Mouse (Mus musculus): ENCODE data around the gene Ccdc146. TPM values are rescaled to one million over a fixed set of nuclear protein-coding genes. Genes with fewer than 3 reads are reported as not detected.
A peak's percentile ranks its signal among the peaks of the same experiment; 100 is the strongest.

Ccdc146 gene
- total RNA-seq, 2 experiments from 2014 or later, result 0.50 to 0.95 TPM

DNA sequence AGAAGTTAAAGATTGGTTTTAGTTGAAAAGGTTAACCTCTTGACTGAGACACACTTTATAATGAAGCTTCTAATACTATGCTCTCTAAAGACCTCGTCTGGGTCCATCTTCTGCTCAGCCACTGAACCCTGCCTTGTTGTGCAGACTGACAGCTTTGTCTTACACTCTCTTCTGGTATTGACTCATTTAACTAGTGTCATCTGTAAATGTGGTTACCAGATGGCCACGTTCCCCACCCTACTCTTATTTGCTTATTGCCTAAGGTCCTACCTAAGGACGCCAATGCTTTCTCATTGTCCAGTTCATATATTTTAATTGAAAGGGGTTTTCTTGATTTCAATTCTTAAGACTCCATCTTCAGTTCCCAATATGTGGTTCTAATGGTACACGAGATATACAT lies 35.6 kb downstream of the Ccdc146 start:
- DNase-seq, result no peak
- intact Hi-C loops (cut with DNase I), result no loop called here

DNA sequence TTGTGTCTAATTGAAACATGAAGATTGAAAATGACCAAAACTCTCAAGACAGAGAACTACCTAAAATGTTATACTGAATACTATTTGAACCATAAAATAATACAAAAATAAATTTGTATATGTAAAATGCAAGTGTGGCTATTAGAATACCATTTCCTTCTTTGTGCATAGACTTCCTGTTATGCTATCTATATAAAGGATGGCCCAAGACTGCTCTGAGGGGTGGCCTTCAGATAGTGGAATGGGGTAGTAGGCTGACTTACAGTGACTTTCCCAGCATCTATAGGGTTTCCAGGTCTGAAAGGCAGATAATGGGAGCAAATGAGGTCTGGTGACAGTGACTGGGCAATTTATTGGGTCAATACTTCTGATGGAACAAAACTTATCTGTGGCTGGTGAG lies 37.1 kb downstream of the Ccdc146 start:
- no peak for DNase-seq
- intact Hi-C loops (cut with DNase I), result no loop called here

DNA sequence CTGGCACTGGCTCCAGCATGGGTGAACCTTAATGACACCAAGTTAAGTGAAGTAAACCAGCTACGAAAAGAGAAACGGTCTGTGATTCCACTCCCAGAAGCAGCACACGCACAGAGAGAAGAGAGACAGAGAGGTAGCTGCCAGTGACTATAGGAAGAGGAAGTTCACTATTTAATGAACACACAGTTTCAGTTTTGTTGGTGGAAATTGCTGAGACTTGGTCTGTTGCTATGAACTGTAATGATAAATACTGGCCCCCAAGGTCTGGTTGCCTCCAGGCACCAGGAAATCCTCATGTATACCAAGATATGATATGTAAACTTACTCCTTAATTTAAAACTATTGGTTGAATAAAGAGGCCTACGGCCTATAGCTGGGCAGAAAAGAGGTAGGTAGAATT lies 38.0 kb downstream of the Ccdc146 start:
- intact Hi-C loops (cut with DNase I), result no loop called here
- no peak for DNase-seq

DNA sequence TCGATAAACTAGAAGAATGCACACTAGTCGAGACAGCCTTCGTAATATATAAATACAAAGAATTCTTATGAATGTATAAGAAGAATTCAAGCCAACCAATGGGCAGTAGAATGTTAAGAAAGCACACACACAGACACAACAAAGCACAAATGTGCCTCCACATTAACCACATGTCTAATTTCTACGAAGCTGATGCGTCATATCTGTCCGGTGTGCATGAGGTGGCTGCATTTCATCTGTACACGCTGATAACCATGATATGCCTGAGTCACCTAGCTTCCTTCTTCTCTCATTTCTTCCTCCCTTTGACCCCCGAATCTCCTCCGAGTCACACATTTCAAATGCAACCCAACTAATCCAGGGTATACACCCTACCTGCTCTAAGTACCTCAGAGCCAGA lies 39.5 kb downstream of the Ccdc146 start:
- intact Hi-C loops (cut with DNase I), result no loop called here
- no peak for DNase-seq

DNA sequence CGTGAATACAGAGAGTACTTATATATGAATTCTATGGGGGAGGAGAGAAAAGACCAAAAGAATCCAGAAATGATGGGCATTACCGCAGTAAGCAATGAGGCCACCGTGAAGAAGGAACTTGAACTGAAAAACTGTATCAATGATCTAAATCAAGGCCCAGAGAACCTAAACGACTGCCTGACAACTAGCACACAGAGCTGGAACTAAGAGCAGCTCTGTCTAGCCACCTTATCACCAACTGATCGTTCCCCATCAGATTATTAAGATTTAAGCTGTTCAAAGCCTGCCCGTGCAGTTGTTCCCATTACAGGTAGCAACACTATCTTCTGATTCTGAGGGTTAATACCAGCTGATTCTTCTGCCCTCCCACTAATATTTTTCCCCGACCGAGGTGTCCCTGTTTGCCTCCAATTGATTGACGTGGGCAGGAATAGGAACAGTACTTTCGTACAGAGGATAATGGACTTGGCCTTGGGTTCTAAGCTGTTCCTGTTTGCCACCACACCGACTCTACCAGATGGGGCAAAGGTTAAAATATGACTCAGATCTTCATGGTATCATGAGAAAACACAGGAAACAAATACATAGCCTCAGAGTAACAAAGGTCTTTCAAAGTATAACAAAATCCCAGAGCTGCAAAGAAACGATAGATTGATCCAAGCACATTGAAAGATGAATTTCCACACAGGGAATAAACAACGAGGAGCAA lies 40.1 kb downstream of the Ccdc146 start:
- intact Hi-C loops (cut with DNase I), result no loop called here

DNA sequence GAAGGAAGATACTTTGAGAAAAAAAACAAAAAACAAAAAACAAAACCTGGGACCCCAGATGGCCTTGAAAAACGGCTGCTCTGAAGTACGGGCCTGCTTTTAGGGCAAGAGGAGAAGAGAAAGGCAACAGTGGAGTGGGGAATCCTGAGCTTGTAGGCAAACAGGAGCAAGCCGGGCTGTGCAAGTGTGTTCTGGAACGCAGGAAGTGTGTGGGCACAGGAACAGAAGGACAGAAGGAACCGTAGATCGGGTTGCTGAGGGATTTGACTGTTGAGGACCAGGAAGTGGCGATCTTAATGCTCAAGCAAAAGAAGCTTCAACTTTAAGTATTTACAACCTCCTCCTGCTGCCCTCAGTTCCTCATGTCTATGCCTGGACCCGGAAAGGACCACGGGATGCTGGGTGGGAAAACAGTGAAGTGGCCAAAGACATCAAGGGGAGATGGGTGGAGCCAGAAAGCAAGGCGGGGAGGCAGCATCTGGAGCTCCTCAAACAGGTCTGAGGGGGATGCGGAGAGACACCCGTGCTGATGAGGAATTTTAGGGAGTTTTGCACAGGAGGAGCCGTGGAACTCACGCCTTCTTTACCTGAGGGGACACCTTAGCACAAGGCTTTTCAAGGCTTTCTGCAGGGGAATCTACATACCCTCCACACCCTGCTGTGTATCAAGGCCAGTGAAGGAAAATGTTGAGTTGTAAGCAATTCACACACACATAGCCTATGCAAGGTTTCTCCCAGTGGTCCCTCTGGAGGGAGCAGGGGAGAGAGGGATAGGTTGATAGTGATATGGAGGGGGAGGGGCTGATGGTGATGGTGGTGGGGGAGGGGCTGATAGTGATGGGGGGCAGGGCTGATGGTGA lies 40.9 kb downstream of the Ccdc146 start:
- DNase-seq, result no peak
- intact Hi-C loops (cut with DNase I), result no loop called here

More for the DNA sequence above, 40.1 kb downstream of the Ccdc146 start:
- DNase-seq, result no peak

DNA sequence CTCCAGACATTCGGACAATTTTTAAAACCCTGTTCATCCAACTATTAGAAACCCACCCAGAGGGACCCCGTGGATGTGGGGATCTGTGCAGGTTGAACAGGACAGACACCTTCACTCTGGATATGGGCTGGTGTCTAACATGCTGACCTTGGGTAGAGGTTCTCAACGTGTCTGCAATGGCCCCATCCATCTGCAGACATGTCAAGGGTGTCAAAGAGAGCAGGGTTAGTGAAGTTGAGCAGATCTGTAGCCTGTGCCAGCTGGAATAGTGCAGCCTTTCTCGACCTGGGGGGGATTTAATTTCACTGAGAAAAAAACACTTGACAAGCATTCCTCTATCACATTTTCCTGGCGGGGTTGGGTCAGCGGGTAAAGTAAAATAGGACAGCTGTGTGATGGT lies 41.8 kb downstream of the Ccdc146 start:
- intact Hi-C loops (cut with DNase I), result no loop called here
- DNase-seq, result no peak

DNA sequence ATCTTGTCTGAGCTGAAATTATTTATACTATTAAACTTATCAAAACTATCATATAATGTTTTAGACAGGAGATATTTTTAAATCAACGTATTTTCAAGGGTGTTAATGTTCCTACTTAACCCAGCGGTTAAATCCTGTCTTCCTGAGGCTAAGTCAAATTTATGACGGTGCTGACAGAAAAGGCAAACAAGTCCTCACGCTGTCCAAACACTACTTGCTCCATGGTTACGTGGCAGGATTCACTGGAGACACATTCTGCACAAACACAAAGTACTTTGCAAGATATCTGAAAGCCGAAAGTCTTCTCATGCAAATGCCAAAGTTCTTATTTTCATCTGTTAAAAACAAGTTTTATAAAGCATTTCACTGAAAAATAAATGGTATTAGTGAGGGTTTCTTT lies 42.5 kb downstream of the Ccdc146 start:
- DNase-seq, result no peak
- intact Hi-C loops (cut with DNase I), result no loop called here

DNA sequence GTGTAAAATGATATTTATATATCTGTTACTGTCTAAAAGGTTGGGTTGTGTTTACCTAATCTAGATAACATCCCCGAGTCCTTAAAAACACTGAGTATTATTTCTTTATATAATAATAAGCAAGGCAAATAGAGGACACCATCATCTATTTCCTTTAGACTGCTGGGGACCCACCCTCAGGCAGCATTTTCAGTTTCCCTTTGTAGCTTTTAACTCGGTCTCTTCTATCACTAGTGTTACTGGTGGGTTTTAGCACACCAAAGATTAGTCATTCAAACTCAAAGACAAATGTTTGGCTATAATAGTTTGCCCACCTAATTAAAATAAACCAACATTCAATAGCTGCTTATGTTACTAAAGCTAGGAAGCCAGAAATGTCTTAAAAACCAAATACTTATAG lies 46.1 kb downstream of the Ccdc146 start:
- intact Hi-C loops (cut with DNase I), result no loop called here
- no peak for DNase-seq

DNA sequence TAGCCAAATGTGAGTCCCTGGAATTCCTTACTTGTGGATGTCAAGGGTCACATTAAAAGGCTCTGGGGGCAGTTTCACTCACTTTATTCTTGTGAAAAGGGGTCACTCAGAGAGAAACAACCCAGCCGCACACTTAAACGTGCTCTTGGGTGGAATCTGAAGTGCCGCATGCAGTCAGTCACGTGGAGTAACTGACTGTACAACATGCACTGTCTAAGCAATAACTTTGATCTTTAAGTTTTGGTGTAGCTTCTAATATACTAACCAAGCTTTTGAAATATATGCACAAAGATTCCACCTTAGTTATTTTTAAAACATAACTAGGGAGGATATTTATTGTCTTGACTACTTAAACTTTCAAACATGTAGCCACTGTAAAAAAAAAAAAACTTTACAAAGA lies 47.5 kb downstream of the Ccdc146 start:
- intact Hi-C loops (cut with DNase I), result no loop called here
- no peak for DNase-seq

DNA sequence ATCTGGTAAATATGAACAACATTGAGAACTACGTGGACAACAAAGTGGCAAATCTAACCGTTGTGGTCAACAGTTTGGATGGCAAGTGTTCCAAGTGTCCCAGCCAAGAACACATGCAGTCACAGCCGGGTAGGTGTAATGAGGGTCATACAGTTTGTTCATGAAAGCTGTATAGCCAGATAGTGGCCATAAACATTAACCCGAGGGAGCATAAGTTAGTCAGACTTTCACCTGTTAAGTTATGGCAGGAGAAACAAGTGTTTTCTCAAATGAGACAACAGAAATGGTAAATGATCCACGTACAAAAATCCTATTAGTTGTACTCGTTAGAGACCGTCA lies 51.3 kb downstream of the Ccdc146 start:
- no peak for DNase-seq
- intact Hi-C loops (cut with DNase I), result no loop called here

DNA sequence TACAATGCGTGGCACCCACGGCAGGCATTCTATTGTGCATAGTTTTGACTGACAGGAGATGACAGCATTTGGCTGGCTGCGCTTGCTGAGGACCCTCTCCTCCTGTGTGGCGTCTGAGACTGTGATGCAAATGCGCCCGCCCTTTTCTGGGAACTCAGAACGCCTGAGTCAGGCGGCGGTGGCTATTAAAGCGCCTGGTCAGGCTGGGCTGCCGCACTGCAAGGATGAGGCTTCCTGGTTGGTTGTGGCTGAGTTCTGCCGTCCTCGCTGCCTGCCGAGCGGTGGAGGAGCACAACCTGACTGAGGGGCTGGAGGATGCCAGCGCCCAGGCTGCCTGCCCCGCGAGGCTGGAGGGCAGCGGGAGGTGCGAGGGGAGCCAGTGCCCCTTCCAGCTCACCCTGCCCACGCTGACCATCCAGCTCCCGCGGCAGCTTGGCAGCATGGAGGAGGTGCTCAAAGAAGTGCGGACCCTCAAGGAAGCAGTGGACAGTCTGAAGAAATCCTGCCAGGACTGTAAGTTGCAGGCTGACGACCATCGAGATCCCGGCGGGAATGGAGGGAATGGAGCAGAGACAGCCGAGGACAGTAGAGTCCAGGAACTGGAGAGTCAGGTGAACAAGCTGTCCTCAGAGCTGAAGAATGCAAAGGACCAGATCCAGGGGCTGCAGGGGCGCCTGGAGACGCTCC lies 51.8 kb downstream of the Ccdc146 start, which contains the start of gene Fgl2:
Gene Fgl2, plus strand, starts transcription at position 150 of the 687 bp plus-strand sequence.
- intact Hi-C loops (cut with DNase I), result no loop called here
- peak; percentile 76 for DNase-seq

DNA sequence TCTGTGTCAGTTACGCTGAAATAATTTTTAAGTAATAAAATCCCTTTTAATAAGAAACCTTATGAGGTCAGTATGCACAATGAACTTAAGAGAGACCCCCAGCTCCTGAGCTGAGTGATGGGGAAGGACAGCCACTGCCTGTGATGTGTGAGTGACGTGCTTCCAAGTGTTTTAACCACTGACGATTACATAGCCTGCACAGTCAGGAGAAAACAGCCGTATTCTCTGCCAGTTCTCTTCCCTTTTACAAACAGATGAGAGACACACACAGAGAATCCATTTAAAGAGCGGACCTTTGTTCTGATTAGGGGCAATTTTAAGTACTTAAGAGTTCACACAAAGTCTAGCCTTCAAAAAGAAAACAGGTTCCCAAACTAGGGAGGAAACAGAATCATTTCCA lies 52.6 kb downstream of the Ccdc146 start:
- no peak for DNase-seq
- intact Hi-C loops (cut with DNase I), result no loop called here

DNA sequence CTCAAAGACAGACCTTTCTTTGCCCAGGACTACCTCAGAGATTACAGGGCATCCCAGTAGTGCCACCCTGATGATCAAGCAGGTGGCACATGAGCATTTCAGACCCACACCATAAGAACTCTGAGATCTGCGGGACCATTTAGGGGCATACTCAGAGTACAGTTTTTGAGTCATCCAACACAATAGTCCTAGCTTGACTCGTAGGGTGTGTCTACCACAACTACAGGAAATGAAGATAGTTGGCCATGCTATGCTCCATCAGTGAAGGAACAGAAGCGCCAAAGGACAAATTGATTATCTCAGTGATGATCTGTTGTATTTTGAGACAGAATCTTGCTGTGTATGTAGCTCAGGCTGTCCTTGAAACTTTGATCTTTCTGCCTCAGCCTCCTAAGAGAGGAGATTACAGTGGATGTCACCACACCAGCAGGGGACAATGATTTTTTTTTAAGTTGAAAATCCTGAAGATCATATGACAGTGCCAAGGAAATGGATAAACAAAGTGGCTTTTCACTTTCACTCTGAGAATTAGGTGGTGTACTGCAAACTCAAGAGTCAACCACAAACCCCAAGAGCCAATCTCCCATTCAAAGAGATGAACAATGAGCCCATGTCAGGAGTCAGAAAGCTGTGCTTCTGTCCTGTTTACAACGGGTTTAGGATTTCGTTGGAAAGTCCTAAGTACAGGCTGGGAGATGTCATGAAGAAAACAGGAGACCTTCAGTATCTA lies 54.1 kb downstream of the Ccdc146 start:
- intact Hi-C loops (cut with DNase I), result no loop called here

DNA sequence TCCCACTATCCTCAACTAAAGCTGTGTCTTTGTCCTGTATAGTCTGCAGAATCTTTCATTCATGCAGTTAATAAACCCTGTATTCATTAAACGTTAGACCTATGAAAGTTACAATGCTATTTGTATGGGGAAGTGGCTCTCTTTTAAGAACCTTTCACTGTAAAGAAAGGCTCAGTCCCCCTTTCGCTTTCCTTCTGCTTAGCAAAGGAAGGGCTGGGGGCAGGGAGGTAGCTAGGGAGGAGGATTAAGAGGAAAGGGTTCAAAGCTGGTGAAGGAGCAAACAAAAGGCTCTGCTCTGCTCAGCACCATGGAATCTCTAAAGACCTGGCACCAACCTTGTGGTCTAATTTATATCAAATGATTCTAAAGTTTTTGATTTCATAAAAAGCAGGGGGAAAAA lies 57.0 kb downstream of the Ccdc146 start:
- DNase-seq, result no peak
- intact Hi-C loops (cut with DNase I), result no loop called here

More for the DNA sequence above, 54.1 kb downstream of the Ccdc146 start:
- no peak for DNase-seq

DNA sequence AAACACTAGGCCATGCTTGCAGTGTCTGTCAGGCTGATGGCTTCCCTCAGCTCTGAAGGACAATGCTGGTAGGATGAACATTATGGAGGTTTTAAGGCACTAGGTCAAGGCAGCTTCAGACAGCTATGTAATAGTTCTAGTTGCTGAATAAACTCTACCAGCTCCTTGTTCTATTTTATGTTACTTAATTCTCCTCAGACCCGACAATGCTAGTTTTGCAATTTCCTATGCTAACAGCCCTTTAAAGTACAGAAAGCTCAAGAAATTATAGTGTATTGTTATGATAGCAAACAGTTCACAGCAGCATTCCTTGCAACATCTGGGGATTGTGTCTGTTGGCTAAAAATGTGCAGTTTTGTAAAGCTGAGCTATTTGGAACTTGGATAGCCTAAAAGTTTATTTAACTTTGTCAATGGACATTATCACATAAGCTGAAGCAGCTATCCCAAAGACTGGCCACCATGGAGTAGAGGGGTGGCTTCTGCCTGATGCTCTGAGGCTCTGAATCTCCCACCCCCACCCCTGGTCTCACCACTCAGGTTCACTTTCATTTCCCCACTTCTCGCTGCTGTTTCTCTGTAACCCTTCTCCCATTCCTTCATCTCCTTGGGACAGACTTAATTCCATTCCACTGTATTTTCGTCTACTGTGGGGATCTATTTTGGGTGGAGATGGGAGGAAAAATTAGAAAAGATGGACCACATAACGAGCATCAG lies 58.0 kb downstream of the Ccdc146 start:
- intact Hi-C loops (cut with DNase I), result no loop called here
- no peak for DNase-seq

DNA sequence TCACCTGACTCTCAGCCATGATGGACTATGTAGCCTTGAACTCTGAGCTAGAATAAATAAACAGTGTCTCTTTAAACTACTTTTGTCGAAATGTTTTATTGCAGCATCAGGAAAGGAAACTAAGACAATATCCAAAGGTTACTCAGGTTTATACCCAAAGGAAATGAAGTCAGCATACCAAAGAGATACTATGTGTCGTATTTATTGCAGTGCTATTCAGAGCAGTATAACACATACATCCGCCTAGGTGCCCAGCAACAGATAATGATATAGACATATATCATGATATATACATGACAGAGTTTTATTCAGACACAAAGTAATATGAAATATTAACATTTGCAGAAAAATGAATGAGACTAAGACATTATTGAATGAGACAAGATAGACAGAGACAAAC lies 61.1 kb downstream of the Ccdc146 start:
- intact Hi-C loops (cut with DNase I), result no loop called here
- no peak for DNase-seq

DNA sequence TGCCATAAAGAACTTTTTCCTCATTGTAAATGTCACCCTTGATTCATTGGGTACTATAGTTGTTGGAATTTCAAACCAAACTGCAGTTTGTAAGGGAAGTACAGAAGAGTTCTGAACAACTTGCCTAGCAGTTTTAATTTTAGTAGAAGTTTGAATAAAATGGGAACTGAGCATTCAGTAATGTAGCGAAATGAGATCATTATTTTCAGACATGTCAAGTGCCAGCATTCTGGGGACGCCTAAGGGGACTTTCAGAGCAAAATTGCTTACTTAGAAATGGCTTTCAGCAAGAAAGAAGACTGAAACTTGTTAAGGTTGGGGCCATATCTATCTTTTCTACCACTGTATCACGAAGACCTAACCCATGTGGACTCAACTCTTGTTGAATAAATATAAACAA lies 65.8 kb downstream of the Ccdc146 start:
- intact Hi-C loops (cut with DNase I), result no loop called here
- no peak for DNase-seq

DNA sequence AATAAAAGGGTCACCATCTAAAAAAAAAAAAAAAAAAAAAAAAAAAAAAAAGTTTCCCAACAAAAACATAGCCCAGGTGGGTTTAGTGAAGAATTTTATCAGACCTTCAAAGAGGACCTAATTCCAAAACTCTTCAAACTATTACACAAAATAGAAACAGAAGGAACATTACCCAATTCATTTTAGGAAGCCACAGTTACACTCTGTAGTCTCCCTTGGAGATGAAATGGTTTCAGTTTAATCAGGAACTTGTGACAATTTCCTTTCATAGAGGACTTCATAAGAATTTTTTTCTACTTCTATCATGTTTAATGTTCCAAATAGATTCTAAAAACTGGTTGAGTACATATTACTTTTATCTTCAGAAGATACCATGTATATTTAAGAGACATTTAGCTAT lies 72.8 kb downstream of the Ccdc146 start:
- DNase-seq, result no peak
- intact Hi-C loops (cut with DNase I), result no loop called here

DNA sequence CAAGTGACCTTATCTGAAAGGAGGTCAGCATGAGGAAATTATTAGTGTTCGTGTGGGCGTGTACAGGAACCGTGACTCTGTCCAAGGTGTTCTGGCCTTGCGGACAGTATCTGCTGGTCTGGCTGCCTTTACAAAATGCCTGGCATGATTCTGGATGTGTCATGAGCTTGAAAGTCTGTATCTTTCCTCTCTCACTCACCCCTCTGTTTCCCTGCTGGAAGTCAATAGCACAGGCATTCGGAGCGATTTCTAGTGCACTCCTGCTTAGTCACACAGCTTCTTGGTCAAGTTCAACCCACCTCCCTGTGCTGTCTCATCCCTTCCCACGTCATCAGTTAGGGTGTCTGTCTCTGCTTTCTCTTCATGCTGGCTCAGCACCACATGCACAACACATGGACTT lies 76.1 kb downstream of the Ccdc146 start:
- no peak for DNase-seq
- intact Hi-C loops (cut with DNase I), result no loop called here

Data from left cerebral cortex, postnatal 4 days (tissue).